11 mouse cellular contexts compared by ENCODE assay signal in genomic region chr19:30306379-30306778, GRCm38 (mm10).
DNase-seq lines count a peak whose midpoint lies in the region; ATAC-seq and TF ChIP-seq lines count a peak whose summit lies in the region.
"Had no signal": no experiment of that assay in that cellular context is flagged by ENCODE, and none has a peak within 500 bp of the region (broad histone marks: within the 10 kb centered on the region; RNA-seq: fewer than 3 reads in every experiment).

No protein-coding gene starts in this region.

- no peaks in the 10 kb centered on the region for H3K4me1 ChIP-seq in cerebellum, adult 2 months (ENCODE audit: control insufficient read depth, insufficient read depth, low read length)
- no peaks in the 10 kb centered on the region for H3K4me1 ChIP-seq in heart, embryonic 11.5 days (ENCODE audit: control insufficient read depth, insufficient read depth, low read length)
- H3K4me1 ChIP-seq: midbrain, embryonic 15.5 days had no signal

- no peak overlapping the region for H3K4me2 ChIP-seq in heart, embryonic 11.5 days
- H3K4me2 ChIP-seq: midbrain, embryonic 15.5 days had no signal

- no peaks in the 10 kb centered on the region for H3K36me3 ChIP-seq in heart, embryonic 11.5 days (ENCODE audit: control insufficient read depth, insufficient read depth, low read length)
- H3K36me3 ChIP-seq: midbrain, embryonic 15.5 days had no signal

- no peak for ATAC-seq in heart, embryonic 11.5 days (replicated peaks; ENCODE audit: insufficient number of reproducible peaks, low FRiP score, low TSS enrichment)
- ATAC-seq: lung, postnatal 0 days; midbrain, embryonic 15.5 days had no signal

- TF ChIP-seq POLR2A in cerebellum, adult 2 months (IDR thresholded peaks at IDR 0.05; ENCODE audit: borderline replicate concordance, insufficient read depth, low read length), result no peak

- H3K4me3 ChIP-seq in cerebellum, adult 2 months (replicated peaks; ENCODE audit: insufficient read depth, low read depth, low read length), result no peak overlapping the region
- H3K4me3 ChIP-seq in heart, embryonic 11.5 days (ENCODE audit: low read depth, low read length), result no peak overlapping the region
- H3K4me3 ChIP-seq: midbrain, embryonic 15.5 days had no signal

- 10% methylated on average over 2 of the region's 2 CpGs for WGBS in cerebellum, adult 2 months
- WGBS in heart, embryonic 11.5 days (ENCODE audit: insufficient replicate concordance), result 70% methylated on average over 2 of the region's 2 CpGs

- TF ChIP-seq CTCF in cerebellum, adult 2 months (IDR thresholded peaks at IDR 0.05; ENCODE audit: borderline replicate concordance, insufficient read depth, low read depth, low read length), result no peak

- H3K9ac ChIP-seq in heart, embryonic 11.5 days (ENCODE audit: low read depth, low read length), result no peak overlapping the region
- H3K9ac ChIP-seq: midbrain, embryonic 15.5 days had no signal

- intact Hi-C loops in heart, postnatal 14 days (cut with DNase I), result no loop called here

- no peaks in the 10 kb centered on the region for H3K9me3 ChIP-seq in heart, embryonic 11.5 days (replicated peaks; ENCODE audit: control insufficient read depth, low read length)
- H3K9me3 ChIP-seq: midbrain, embryonic 15.5 days had no signal

- H3K27ac ChIP-seq in cerebellum, adult 2 months (ENCODE audit: insufficient read depth, low read length), result no peak overlapping the region
- no peak overlapping the region for H3K27ac ChIP-seq in heart, embryonic 11.5 days (ENCODE audit: low read depth, low read length)
- H3K27ac ChIP-seq: kidney, postnatal 0 days; midbrain, embryonic 15.5 days had no signal

- H3K27me3 ChIP-seq in cerebellum, adult 2 months (ENCODE audit: control insufficient read depth, insufficient read depth, low read length), result no peaks in the 10 kb centered on the region; the same call in 1 of the 2 replicates
- H3K27me3 ChIP-seq in heart, embryonic 11.5 days (ENCODE audit: control insufficient read depth, insufficient read depth, low read length), result no peaks in the 10 kb centered on the region
- H3K27me3 ChIP-seq: midbrain, embryonic 15.5 days had no signal

- DNase-seq in cerebellum, adult 2 months, result peak; percentile 4 to 8
- DNase-seq in cerebellum, adult 11-12 months, result no peak
- peak; percentile 29 to 54 for DNase-seq in heart, postnatal 14 days
- peak; percentile 43 for DNase-seq in lung, postnatal 10 days
- no peak for DNase-seq in lung, postnatal 25 days (ENCODE audit: low spot score)
- peak; percentile 18 to 48 for DNase-seq in gastrocnemius, postnatal 4 days (ENCODE audit: low spot score in 2 of 2)
- DNase-seq in embryo, embryonic 11 days, result no peak

Comparison
In these comparisons a context has a peak if more than half of its experiments do, and no peak if none do; other contexts are left out.
1. DNase-seq: peak in cerebellum, adult 2 months (2 of 2), heart, postnatal 14 days (2 of 2), lung, postnatal 10 days (single experiment) and gastrocnemius, postnatal 4 days (2 of 2); none in cerebellum, adult 11-12 months (single experiment), lung, postnatal 25 days (single experiment) and embryo, embryonic 11 days (single experiment).